Mouse (Mus musculus): ENCODE results near the gene Sult2b1. TPM values are rescaled to one million over a fixed set of nuclear protein-coding genes. Genes with fewer than 3 reads are reported as not detected.
A peak's percentile ranks its signal among the peaks of the same experiment; 100 is the strongest.

The Sult2b1 gene
- total and polyA plus RNA-seq, 3 experiments = 0.17 to 0.29 TPM; not detected in 1

GRCm38 (mm10) chr7:45783511-45784091, 868 bp downstream of the Sult2b1 start, which contains the start of gene Lmtk3 (continued):
- peak; percentile 69 for TF ChIP-seq ELF1 (IDR thresholded peaks at IDR 0.05; ENCODE audit: low read depth, low read length)
- no peak for TF ChIP-seq MYC (IDR thresholded peaks at IDR 0.05; ENCODE audit: low read depth, low read length)
- TF ChIP-seq PAX5 (IDR thresholded peaks at IDR 0.05; ENCODE audit: low read length) = no peak
- peak; percentile 28; the same call in 1 of the 2 replicates for TF ChIP-seq POLR2A (IDR thresholded peaks at IDR 0.05; ENCODE audit: low read depth, low read length)
- TF ChIP-seq ZKSCAN1 (IDR thresholded peaks at IDR 0.05; ENCODE audit: borderline replicate concordance, low read depth, low read length) = no peak

GRCm38 (mm10) chr7:45782271-45782670, 2.2 kb downstream of the Sult2b1 start:
- in situ Hi-C loops (cut with MboI; ENCODE audit: low pct_ligation_motif_present, low pct_unique_long_range_greater_than_20kb, low sequenced_read_pairs) = no loop called here
- dilution Hi-C loops (cut with MboI; ENCODE audit: extremely low pct_ligation_motif_present, extremely low pct_unique_long_range_greater_than_20kb, low sequenced_read_pairs) = no loop called here
- H3K36me3 ChIP-seq (replicated peaks in 1 of 2; ENCODE audit: control insufficient read depth in 1 of 2, insufficient read depth in 1 of 2, low read length in 1 of 2) = no peaks in the 10 kb centered on the region
- H3K4me2 ChIP-seq (ENCODE audit: insufficient read depth, low read depth, poor library complexity, severe bottlenecking) = no peak overlapping the region
- H3K79me2 ChIP-seq (replicated peaks; ENCODE audit: control insufficient read depth, extremely low read depth, insufficient read depth, poor library complexity, severe bottlenecking) = no peaks in the 10 kb centered on the region
- no peak overlapping the region for H3K9ac ChIP-seq (ENCODE audit: insufficient read depth, low read depth)
- H3K9me3 ChIP-seq (replicated peaks; ENCODE audit: low read length) = no peaks in the 10 kb centered on the region
- no peak overlapping the region for H3K27ac ChIP-seq (ENCODE audit: insufficient read depth, low read depth)
- TF ChIP-seq NRF1 (IDR thresholded peaks at IDR 0.05; ENCODE audit: low read depth, low read length) = no peak
- no peak for TF ChIP-seq CHD1 (IDR thresholded peaks at IDR 0.05; ENCODE audit: low read depth, low read length)
- TF ChIP-seq POLR2A (IDR thresholded peaks at IDR 0.05; ENCODE audit: low read depth, low read length) = no peak
- TF ChIP-seq E2F4 (IDR thresholded peaks at IDR 0.05; ENCODE audit: insufficient replicate concordance, low read depth, low read length) = no peak
- TF ChIP-seq GABPA (IDR thresholded peaks at IDR 0.05; ENCODE audit: insufficient replicate concordance, low read depth, low read length) = no peak
- TF ChIP-seq ZNF384 (IDR thresholded peaks at IDR 0.05; ENCODE audit: low read depth, low read length) = no peak
- TF ChIP-seq UBTF (IDR thresholded peaks at IDR 0.05; ENCODE audit: low read depth, low read length) = no peak
- no peak for TF ChIP-seq ZC3H11A (IDR thresholded peaks at IDR 0.05; ENCODE audit: low read depth, low read length)
- TF ChIP-seq MAX (IDR thresholded peaks at IDR 0.05; ENCODE audit: low read length) = no peak
- TF ChIP-seq ELF1 (IDR thresholded peaks at IDR 0.05; ENCODE audit: low read depth, low read length) = no peak
- TF ChIP-seq JUN (IDR thresholded peaks at IDR 0.05; ENCODE audit: insufficient read depth, low read depth, low read length) = no peak
- no peak for TF ChIP-seq RAD21 (IDR thresholded peaks at IDR 0.05; ENCODE audit: low read depth, low read length)
- no peak for TF ChIP-seq CTCF (conservative IDR thresholded peaks at IDR 0.05 in 1 of 2, IDR thresholded peaks at IDR 0.05 in 1 of 2; ENCODE audit: low read depth in 2 of 2, low read length in 2 of 2)
- TF ChIP-seq TCF12 (IDR thresholded peaks at IDR 0.05; ENCODE audit: low read depth, low read length) = no peak
- peaks cover 15 to 23% of the 10 kb centered on the region in 2 experiments for H3K4me1 ChIP-seq (ENCODE audit: control insufficient read depth in 1 of 2, insufficient read depth in 2 of 2)
- no peak for DNase-seq (ENCODE audit: extremely low read depth)
- peaks cover 24% of the 10 kb centered on the region for H3K27me3 ChIP-seq (replicated peaks)
- H3K4me3 ChIP-seq (replicated peaks in 1 of 3; ENCODE audit: low read depth in 2 of 3, low read length in 2 of 3, poor library complexity in 1 of 3) = no peak overlapping the region

- H3K4me1 ChIP-seq (ENCODE audit: control insufficient read depth in 1 of 2, insufficient read depth in 2 of 2) = peaks cover 6 to 20% of the 10 kb centered on the region in 2 experiments
- in situ Hi-C loops (cut with MboI; ENCODE audit: low pct_ligation_motif_present, low pct_unique_long_range_greater_than_20kb, low sequenced_read_pairs) (no loop called here), dilution Hi-C loops (cut with MboI; ENCODE audit: extremely low pct_ligation_motif_present, extremely low pct_unique_long_range_greater_than_20kb, low sequenced_read_pairs) (no loop called here)
- H3K79me2 ChIP-seq (replicated peaks; ENCODE audit: control insufficient read depth, extremely low read depth, insufficient read depth, poor library complexity, severe bottlenecking) = no peaks in the 10 kb centered on the region
- H3K27me3 ChIP-seq (replicated peaks) = peaks cover 35% of the 10 kb centered on the region
- H3K27ac ChIP-seq (ENCODE audit: insufficient read depth, low read depth) = peak overlapping the region; percentile 55; the same call in 1 of the 2 replicates
- H3K4me3 ChIP-seq (replicated peaks in 1 of 3; ENCODE audit: low read depth in 2 of 3, low read length in 2 of 3, poor library complexity in 1 of 3) = peak overlapping the region; percentile 7 to 55 (median 34)
- peak; percentile 55 for DNase-seq (ENCODE audit: extremely low read depth)
- peak overlapping the region; percentile 66 for H3K4me2 ChIP-seq (ENCODE audit: insufficient read depth, low read depth, poor library complexity, severe bottlenecking)
- H3K36me3 ChIP-seq (replicated peaks in 1 of 2; ENCODE audit: control insufficient read depth in 1 of 2, insufficient read depth in 1 of 2, low read length in 1 of 2) = no peaks in the 10 kb centered on the region
- peak overlapping the region; percentile 22; the same call in 1 of the 2 replicates for H3K9ac ChIP-seq (ENCODE audit: insufficient read depth, low read depth)
- no peaks in the 10 kb centered on the region for H3K9me3 ChIP-seq (replicated peaks; ENCODE audit: low read length)
- TF ChIP-seq JUND (conservative IDR thresholded peaks at IDR 0.05; ENCODE audit: low read depth, low read length) = peak; percentile 82
- no peak for TF ChIP-seq PAX5 (IDR thresholded peaks at IDR 0.05; ENCODE audit: low read length)
- TF ChIP-seq SMC3 (IDR thresholded peaks at IDR 0.05; ENCODE audit: low read depth, low read length) = no peak
- no peak for TF ChIP-seq UBTF (IDR thresholded peaks at IDR 0.05; ENCODE audit: low read depth, low read length)
- no peak for TF ChIP-seq CHD1 (IDR thresholded peaks at IDR 0.05; ENCODE audit: low read depth, low read length)
- no peak for TF ChIP-seq ZC3H11A (IDR thresholded peaks at IDR 0.05; ENCODE audit: low read depth, low read length)
- TF ChIP-seq CTCF (conservative IDR thresholded peaks at IDR 0.05 in 1 of 2, IDR thresholded peaks at IDR 0.05 in 1 of 2; ENCODE audit: low read depth in 2 of 2, low read length in 2 of 2) = no peak
- no peak for TF ChIP-seq E2F4 (IDR thresholded peaks at IDR 0.05; ENCODE audit: insufficient replicate concordance, low read depth, low read length)
- no peak for TF ChIP-seq USF1 (IDR thresholded peaks at IDR 0.05; ENCODE audit: low read depth, low read length)
- no peak for TF ChIP-seq MAX (IDR thresholded peaks at IDR 0.05; ENCODE audit: low read length)
- no peak for TF ChIP-seq USF2 (conservative IDR thresholded peaks at IDR 0.05; ENCODE audit: low read depth, low read length)
- peak; percentile 75 for TF ChIP-seq TBP (conservative IDR thresholded peaks at IDR 0.05; ENCODE audit: low read depth, low read length)
- no peak for TF ChIP-seq MYC (IDR thresholded peaks at IDR 0.05; ENCODE audit: low read depth, low read length)
- TF ChIP-seq ELF1 (IDR thresholded peaks at IDR 0.05; ENCODE audit: low read depth, low read length) = 0 out of 2 replicates have a peak, but pooled peaks have one; percentile 18
- no peak for TF ChIP-seq CHD2 (IDR thresholded peaks at IDR 0.05; ENCODE audit: low read length)
- TF ChIP-seq GABPA (IDR thresholded peaks at IDR 0.05; ENCODE audit: insufficient replicate concordance, low read depth, low read length) = no peak
- peak; percentile 31; the same call in 1 of the 2 replicates for TF ChIP-seq ETS1 (conservative IDR thresholded peaks at IDR 0.05; ENCODE audit: low read depth, low read length)
- TF ChIP-seq POLR2AphosphoS2 (IDR thresholded peaks at IDR 0.05; ENCODE audit: low read depth, low read length) = no peak
- TF ChIP-seq RCOR1 (conservative IDR thresholded peaks at IDR 0.05; ENCODE audit: low read depth, low read length) = no peak
- TF ChIP-seq HCFC1 (IDR thresholded peaks at IDR 0.05; ENCODE audit: low read depth, low read length) = no peak
Measured at GRCm38 (mm10) chr7:45779081-45779641, 5.3 kb downstream of the Sult2b1 start.

Data from CH12.LX (cell line).